Mouse (Mus musculus) forebrain, embryonic 13.5 days (tissue): Measurements from ENCODE around the gene Bsg. TPM values are rescaled to one million over a fixed set of nuclear protein-coding genes. Genes with fewer than 3 reads are reported as not detected.
A peak's percentile ranks its signal among the peaks of the same experiment; 100 is the strongest.

Experiments used
- ATAC-seq: fragments of 200-750 bp; cut with Nextera tagmentation; 2 replicates; pipeline ENCODE4 v1.8.0; 2017
- H3K27ac ChIP-seq: fragments of 300-500 bp; sonication (generic); 2 replicates; pipeline ENCODE4 v1.5.1; 2015; ENCODE audit warnings: inconsistent platforms, mild to moderate bottlenecking, moderate library complexity
- H3K27me3 ChIP-seq: fragments of 300-500 bp; sonication (generic); 2 replicates; pipeline ENCODE4 v1.6.1; 2015; ENCODE audit warnings: mild to moderate bottlenecking, inconsistent platforms
- H3K36me3 ChIP-seq: fragments of 300-500 bp; sonication (generic); 2 replicates; pipeline ENCODE4 v1.6.1; 2015; ENCODE audit warnings: mild to moderate bottlenecking, inconsistent platforms; ENCODE audit not compliant: poor library complexity, severe bottlenecking
- H3K4me1 ChIP-seq: fragments of 300-500 bp; sonication (generic); 2 replicates; pipeline ENCODE4 v1.6.1; 2015; ENCODE audit warnings: inconsistent platforms
- H3K4me2 ChIP-seq: fragments of 300-500 bp; sonication (generic); 2 replicates; pipeline ENCODE4 v1.6.1; 2015; ENCODE audit warnings: inconsistent platforms, mild to moderate bottlenecking, moderate library complexity
- H3K4me3 ChIP-seq: fragments of 300-500 bp; sonication (generic); 2 replicates; pipeline ENCODE4 v1.5.1; 2015; ENCODE audit warnings: mild to moderate bottlenecking, inconsistent platforms
- H3K9ac ChIP-seq: fragments of 300-500 bp; sonication (generic); 2 replicates; pipeline ENCODE4 v1.6.1; 2015; ENCODE audit warnings: mild to moderate bottlenecking, inconsistent platforms
- H3K9me3 ChIP-seq: fragments of 300-500 bp; sonication (generic); replicated peaks from 2 replicates; pipeline ENCODE4 v1.6.1; 2016; ENCODE audit warnings: inconsistent platforms
- WGBS: fragments of 180-500 bp; shearing (Covaris S2); methylation state at CpG from one replicate; pipeline ENCODE4 v1.1.7; 2015; 5-methylcytosine and 5-hydroxymethylcytosine counted together
- polyA plus RNA-seq: library from polyadenylated mRNA; unstranded; fragments of >200 nt; fragmentation: Nextera tagmentation; extraction: Ambion mirVana; gene quantifications from 2 replicates; pipeline ENCODE4 v1.2.1, GENCODE M21; 2015

The Bsg gene
- 489 and 502 TPM in 2 replicates for polyA plus RNA-seq

DNA sequence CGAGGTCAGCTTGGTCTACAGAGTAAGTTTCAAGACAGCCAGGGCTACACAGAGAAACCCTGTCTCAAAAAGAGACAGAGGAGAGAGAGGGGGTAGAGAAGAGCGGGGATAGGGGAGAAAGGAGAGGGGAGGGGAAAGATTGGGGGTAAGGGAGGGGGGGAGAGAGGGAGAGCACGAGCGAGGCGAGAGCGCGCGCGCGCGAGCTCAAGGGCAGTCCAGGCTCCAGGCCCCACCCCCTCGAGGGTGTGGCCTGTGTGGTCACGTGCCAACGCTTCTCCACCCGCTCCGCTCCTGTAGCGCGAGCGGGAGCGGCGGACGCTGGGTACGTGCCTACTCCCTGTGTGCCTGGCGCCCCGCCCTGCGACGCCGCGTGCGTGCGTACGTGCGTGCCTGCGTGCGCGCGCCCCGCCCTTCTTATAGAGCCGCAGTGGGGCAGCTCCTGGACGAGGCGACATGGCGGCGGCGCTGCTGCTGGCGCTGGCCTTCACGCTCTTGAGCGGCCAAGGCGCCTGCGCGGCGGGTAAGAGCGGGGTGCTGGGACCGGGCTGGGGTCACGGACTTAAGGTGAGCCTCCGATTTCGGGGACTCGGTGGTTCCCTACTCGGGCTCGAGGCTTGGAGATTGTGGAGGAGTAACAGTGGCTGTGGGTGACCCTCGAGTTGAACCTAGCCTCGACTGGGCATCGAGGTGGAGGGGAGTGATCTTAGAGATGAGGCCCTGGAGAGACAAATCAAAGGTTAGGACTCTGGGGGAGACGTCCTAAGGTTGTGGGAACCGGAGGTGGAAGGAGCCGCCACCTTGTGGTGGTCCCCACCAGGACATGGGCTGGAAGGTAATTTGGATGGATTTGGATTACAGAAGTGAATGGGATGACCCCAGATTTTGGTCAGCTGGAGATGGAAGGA, at the start of gene Bsg:
Gene Bsg, plus strand, starts transcription at position 427 of the 905 bp plus-strand sequence.
- Histone ChIP-seq H3K27ac (peak within 1 kb of the TSS; percentile 76), H3K4me2 (peak within 1 kb of the TSS; percentile 82), H3K9me3 (no peaks in the 10 kb centered on the region), H3K4me3 (peak within 1 kb of the TSS; percentile 70), H3K36me3 (peaks cover 23% of the 10 kb centered on the region), H3K9ac (peak within 1 kb of the TSS; percentile 89), H3K27me3 (no peaks in the 10 kb centered on the region), H3K4me1 (peaks cover 30% of the 10 kb centered on the region)
- peak; percentile 96 for ATAC-seq
- WGBS = under 1% methylated on average over 62 of the region's 65 CpGs

DNA sequence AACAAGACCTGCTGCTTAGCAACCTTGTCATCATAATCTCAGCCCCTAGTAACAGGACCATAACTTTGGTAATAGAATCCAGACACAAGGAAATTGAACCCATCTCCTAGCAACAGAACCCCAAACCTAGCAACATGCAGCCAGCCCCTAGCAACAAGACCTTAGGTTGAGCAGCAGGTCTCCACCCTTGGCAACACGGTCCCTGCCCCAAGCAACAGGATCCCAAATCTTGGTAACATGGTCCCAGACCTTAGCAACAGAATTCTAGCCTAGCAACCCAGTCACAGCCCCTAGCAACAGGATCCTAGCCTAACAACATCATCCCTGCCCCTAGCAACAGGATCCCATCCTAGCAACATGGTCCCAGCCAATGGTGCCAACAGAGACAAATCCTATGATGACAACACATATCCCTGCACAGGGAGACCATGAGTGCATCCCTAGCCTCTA, 49.3 kb upstream of the Bsg start:
- Histone ChIP-seq H3K4me1 (peaks cover 7% of the 10 kb centered on the region; the same call in 1 of the 2 replicates), H3K4me3 (no peak overlapping the region), H3K9me3 (no peaks in the 10 kb centered on the region), H3K9ac (no peak overlapping the region), H3K36me3 (no peaks in the 10 kb centered on the region), H3K27ac (0 out of 2 replicates have a peak overlapping the region, but pooled peaks have one; percentile 6), H3K27me3 (no peaks in the 10 kb centered on the region; the same call in 1 of the 2 replicates), H3K4me2 (no peak overlapping the region)
- 35% methylated on average over 1 of the region's 1 CpGs for WGBS
- ATAC-seq = peak; percentile 86

DNA sequence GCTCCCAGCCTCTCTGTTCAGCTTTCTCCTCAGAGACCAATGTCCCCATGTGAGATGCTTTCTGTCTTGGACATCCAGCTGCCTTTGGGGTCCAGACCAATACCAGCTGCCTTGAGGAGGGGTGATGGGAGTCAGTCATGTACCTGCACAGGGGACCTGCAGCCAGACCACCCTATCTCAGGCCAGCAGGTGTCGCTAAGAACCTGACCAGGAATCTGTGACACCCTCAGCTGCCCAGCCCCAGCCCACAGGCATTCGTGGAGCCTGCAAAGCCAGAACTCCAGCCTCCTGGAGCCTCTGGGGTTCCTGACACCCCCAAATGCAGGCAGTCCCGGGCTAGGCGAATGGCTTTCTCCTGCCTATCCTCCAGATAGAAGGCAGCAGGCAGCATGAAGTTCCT, 45.5 kb upstream of the Bsg start:
- Histone ChIP-seq H3K27me3 (no peaks in the 10 kb centered on the region), H3K4me2 (no peak overlapping the region), H3K4me1 (peaks cover 7% of the 10 kb centered on the region; the same call in 1 of the 2 replicates), H3K9ac (no peak overlapping the region), H3K9me3 (no peaks in the 10 kb centered on the region), H3K27ac (no peak overlapping the region), H3K4me3 (no peak overlapping the region), H3K36me3 (no peaks in the 10 kb centered on the region)
- WGBS = 21% methylated on average over 4 of the region's 4 CpGs
- ATAC-seq = no peak

DNA sequence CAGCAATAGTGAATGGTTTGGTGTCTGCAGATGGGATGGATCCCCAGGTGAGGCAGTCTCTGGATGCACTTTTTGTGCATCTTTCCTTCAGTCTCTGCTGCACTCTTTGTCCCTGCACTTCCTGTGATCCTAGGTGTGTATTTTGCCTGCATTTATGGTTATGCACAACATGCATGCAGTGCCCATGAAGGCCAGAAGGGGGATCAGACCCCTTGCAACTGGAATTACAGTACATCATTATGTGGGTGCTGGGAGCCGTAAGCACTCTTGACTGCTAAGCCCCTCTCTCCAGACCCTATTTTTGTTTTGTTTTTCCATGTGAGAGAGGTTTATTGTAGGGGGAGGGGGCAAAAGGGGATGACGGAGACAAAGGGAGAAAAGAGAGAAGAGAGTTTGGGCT, 44.0 kb upstream of the Bsg start:
- H3K4me1 ChIP-seq = peaks cover under 1% of the 10 kb centered on the region; the same call in 1 of the 2 replicates
- no peak overlapping the region for H3K27ac ChIP-seq
- no peaks in the 10 kb centered on the region for H3K9me3 ChIP-seq
- no peaks in the 10 kb centered on the region for H3K36me3 ChIP-seq
- ATAC-seq = no peak
- 74% methylated on average over 2 of the region's 2 CpGs for WGBS
- no peak overlapping the region for H3K9ac ChIP-seq
- no peak overlapping the region for H3K4me3 ChIP-seq
- no peak overlapping the region for H3K4me2 ChIP-seq
- H3K27me3 ChIP-seq = no peaks in the 10 kb centered on the region

DNA sequence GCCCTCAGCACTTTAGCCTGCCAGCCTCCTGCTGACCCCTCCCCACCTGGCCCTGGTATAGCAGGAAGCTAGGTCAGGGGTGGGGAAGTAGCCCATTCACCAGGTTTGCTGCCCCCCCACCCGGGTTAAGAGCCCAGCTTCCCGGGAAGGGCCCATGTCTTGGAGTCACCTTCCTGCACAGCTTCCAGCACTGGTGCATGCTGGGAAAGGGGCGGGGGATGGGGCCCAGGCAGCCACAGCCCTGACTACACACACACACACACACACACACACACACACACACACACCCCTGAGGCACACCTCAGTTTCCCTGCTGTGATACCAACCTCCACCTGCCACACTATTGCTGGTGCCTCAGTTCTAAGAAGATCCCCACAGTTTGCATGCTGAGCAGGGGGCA, 42.4 kb upstream of the Bsg start:
- 38% methylated on average over 2 of the region's 3 CpGs for WGBS
- no peak overlapping the region for H3K27ac ChIP-seq
- no peaks in the 10 kb centered on the region; the same call in 1 of the 2 replicates for H3K4me1 ChIP-seq
- H3K36me3 ChIP-seq = no peaks in the 10 kb centered on the region
- no peak overlapping the region for H3K4me2 ChIP-seq
- H3K9ac ChIP-seq = no peak overlapping the region
- no peaks in the 10 kb centered on the region for H3K9me3 ChIP-seq
- H3K4me3 ChIP-seq = no peak overlapping the region
- H3K27me3 ChIP-seq = no peaks in the 10 kb centered on the region
- ATAC-seq = no peak

DNA sequence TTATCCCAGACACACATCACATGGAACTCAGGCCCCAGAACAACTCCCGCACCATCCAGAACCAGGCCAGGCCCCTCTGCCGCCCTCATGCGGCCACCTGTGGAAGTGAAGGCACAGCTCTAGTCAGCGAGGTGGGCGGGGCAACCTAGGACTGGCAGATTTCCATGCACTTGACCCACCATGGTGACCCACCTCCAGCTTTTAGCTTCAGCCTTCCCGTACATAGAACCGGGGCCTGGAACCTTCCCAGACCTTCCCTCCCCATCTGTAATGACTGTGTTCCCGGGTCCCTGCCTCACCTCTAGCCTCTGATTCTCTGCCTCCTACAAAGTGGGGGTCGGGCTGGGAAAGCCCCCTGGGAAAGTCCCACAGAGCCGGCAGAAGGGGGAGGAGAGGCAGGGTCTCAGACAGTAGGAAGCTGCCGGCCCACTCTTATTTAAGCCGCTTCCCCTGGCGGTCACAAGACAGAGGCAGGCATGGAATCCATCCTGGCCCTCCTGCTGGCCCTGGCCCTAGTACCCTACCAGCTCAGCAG, 40.1 kb upstream of the Bsg start, which contains the start of gene Madcam1:
Gene Madcam1, plus strand, starts transcription at position 429 of the 535 bp plus-strand sequence.
- ATAC-seq = no peak; the same call in 1 of the 2 replicates
- 8% methylated on average over 13 of the region's 13 CpGs for WGBS
- Histone ChIP-seq H3K9ac (no peak within 1 kb of the TSS), H3K4me3 (no peak within 1 kb of the TSS), H3K36me3 (no peaks in the 10 kb centered on the region), H3K27ac (no peak within 1 kb of the TSS), H3K9me3 (no peaks in the 10 kb centered on the region), H3K4me1 (peaks cover 6% of the 10 kb centered on the region), H3K27me3 (no peaks in the 10 kb centered on the region), H3K4me2 (no peak within 1 kb of the TSS)

DNA sequence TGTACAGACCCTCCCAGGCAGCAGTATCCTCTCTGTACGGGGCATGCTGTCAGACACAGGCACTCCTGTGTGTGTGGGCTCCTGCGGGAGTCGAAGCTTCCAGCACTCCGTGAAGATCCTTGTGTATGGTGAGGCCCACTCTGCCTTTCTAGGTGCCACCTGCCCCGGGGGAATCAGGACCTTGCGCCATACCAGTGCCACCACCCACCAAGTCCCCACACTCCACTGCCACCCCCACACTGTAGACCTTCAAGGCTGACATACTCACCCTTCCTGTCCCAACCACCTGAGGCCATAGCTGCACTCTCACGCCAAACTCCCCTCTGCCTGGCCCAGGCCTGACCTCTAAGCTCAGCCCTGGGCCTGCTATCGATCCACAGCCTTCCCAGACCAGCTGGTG, 39.2 kb upstream of the Bsg start:
- ATAC-seq = no peak
- Histone ChIP-seq H3K36me3 (no peaks in the 10 kb centered on the region), H3K4me1 (peaks cover 8% of the 10 kb centered on the region), H3K4me2 (no peak overlapping the region), H3K4me3 (no peak overlapping the region), H3K9ac (no peak overlapping the region), H3K27ac (no peak overlapping the region), H3K9me3 (no peaks in the 10 kb centered on the region), H3K27me3 (no peaks in the 10 kb centered on the region)
- 90% methylated on average over 8 of the region's 8 CpGs for WGBS

DNA sequence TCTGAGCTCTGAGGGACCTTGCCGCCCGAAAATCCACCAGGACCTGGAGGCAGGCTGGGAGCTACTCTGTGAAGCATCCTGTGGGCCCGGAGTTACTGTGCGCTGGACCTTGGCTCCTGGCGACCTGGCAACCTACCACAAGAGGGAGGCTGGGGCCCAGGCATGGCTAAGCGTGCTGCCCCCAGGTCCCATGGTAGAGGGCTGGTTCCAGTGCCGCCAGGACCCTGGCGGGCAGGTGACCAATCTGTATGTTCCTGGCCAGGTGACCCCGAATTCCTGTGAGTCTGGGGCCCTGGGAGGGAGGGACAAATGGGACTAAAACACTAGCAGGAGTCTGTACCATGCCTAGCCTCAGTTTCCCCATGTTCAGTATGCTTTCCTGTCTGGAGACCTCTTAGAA, 37.8 kb upstream of the Bsg start:
- no peaks in the 10 kb centered on the region for H3K9me3 ChIP-seq
- ATAC-seq = no peak
- no peak overlapping the region for H3K27ac ChIP-seq
- no peak overlapping the region for H3K9ac ChIP-seq
- H3K4me1 ChIP-seq = peaks cover 23% of the 10 kb centered on the region
- WGBS = 78% methylated on average over 9 of the region's 9 CpGs
- H3K36me3 ChIP-seq = no peaks in the 10 kb centered on the region
- H3K4me2 ChIP-seq = no peak overlapping the region
- H3K4me3 ChIP-seq = no peak overlapping the region
- H3K27me3 ChIP-seq = no peaks in the 10 kb centered on the region

DNA sequence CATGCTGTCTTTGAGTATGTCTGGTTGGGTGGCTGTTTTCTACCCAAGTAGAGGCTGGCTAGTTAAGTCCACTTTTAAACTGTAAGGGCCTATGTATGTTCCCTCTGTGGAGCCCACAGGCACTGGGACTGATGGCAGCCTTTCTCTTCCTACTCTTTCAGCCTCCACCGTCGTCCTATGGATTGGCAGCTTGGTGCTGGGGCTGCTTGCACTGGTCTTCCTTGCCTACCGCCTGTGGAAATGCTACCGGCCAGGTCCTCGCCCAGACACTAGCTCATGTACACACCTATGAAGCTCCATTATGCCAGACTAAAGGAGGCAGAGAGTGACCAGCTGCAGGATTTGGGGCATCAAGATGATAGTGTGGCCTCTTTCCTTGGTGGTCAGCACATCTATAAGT, 36.2 kb upstream of the Bsg start:
- Histone ChIP-seq H3K9me3 (no peaks in the 10 kb centered on the region), H3K4me2 (peak overlapping the region; percentile 97), H3K4me1 (peaks cover 23% of the 10 kb centered on the region), H3K4me3 (no peak overlapping the region), H3K27me3 (no peaks in the 10 kb centered on the region), H3K27ac (peak overlapping the region; percentile 94), H3K9ac (peak overlapping the region; percentile 37; the same call in 1 of the 2 replicates), H3K36me3 (peaks cover 13% of the 10 kb centered on the region)
- ATAC-seq = no peak
- WGBS = 85% methylated on average over 5 of the region's 5 CpGs

DNA sequence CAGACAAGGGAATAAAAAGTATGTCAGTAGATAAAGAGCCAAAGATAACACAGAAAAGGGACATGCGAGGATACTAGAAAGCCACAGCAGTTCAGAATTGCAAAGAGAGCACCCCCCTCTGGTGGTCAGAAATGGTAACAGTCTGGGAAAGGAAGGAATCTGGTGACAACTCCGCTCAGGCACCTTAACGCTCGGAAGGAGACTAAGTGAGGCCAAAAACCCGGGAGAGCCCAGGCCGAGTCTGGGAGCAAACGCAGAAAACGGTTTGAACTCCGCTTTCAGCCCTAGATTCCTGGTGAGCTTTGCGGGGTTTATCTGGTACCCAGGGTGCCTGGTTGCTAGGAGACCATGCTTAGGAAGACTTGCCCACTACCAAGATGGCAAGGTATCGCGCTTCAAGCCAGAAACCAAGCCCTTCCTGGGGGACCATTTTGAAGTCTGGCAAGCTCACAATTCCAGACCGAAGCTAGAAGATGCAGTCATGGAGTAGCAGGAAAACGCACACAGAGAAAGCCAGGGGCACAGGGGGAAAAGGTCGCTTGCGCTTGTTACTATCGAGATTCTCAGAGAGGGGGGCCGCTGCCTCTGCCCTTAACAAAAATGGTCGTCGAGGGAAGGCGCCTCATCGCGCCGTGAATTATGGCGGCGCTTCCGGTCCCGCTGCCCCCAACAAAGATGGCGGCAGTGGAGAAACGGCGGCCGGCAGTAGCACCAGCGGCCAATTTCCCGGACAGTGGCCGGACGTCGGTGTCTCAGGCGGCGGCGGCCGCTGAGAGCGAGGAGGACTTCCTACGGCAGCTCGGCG, 35.3 kb upstream of the Bsg start, which contains the start of gene Tpgs1:
Gene Tpgs1, plus strand, starts transcription at position 599 of the 805 bp plus-strand sequence.
- under 1% methylated on average over 45 of the region's 45 CpGs for WGBS
- Histone ChIP-seq H3K9me3 (no peaks in the 10 kb centered on the region), H3K4me1 (peaks cover 23% of the 10 kb centered on the region), H3K27me3 (no peaks in the 10 kb centered on the region), H3K27ac (peak within 1 kb of the TSS; percentile 94), H3K4me3 (peak within 1 kb of the TSS; percentile 90), H3K4me2 (peak within 1 kb of the TSS; percentile 97), H3K9ac (peak within 1 kb of the TSS; percentile 93), H3K36me3 (peaks cover 18% of the 10 kb centered on the region)
- peak; percentile 86 for ATAC-seq

DNA sequence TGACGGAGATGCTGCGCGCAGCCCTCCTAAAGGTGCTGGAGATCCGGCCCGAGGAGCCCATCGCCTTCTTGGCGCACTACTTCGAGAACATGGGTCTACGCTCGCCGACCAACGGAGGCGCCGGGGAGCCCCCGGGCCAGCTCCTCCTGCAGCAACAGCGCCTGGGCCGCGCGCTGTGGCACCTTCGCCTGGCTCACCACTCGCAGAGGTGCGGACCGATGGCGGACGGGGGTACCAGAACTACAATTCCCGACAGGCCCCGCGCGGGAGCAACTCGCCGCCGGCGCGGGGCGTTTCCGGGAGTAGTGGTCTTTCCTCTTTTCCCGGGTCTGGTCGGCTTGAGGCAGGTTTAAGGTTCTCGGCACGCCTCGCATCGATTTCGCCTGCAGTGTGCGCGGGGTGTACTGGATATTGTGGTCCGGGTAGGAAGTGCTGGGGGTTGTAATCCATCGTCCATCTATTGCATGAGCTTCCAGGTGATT, 34.7 kb upstream of the Bsg start:
- Histone ChIP-seq H3K9me3 (no peaks in the 10 kb centered on the region), H3K4me1 (peaks cover 23% of the 10 kb centered on the region), H3K4me3 (peak overlapping the region; percentile 90), H3K4me2 (peak overlapping the region; percentile 97), H3K9ac (peak overlapping the region; percentile 93), H3K27me3 (no peaks in the 10 kb centered on the region), H3K36me3 (peaks cover 18% of the 10 kb centered on the region), H3K27ac (peak overlapping the region; percentile 94)
- peak; percentile 72 for ATAC-seq
- WGBS = 0% methylated on average over 46 of the region's 47 CpGs
